Mouse (Mus musculus): ENCODE results near the gene Crtc2. TPM values are rescaled to one million over a fixed set of nuclear protein-coding genes. Genes with fewer than 3 reads are reported as not detected.
A peak's percentile ranks its signal among the peaks of the same experiment; 100 is the strongest.
"Not testable (repeated sequence)": the region's sequence is repeated elsewhere in the genome, so short reads cannot be mapped to it uniquely, and the experiment has no call there.

Crtc2 gene
- total and polyA plus RNA-seq, 2 experiments from 2014 or later: 18.9 to 20.4 TPM

DNA sequence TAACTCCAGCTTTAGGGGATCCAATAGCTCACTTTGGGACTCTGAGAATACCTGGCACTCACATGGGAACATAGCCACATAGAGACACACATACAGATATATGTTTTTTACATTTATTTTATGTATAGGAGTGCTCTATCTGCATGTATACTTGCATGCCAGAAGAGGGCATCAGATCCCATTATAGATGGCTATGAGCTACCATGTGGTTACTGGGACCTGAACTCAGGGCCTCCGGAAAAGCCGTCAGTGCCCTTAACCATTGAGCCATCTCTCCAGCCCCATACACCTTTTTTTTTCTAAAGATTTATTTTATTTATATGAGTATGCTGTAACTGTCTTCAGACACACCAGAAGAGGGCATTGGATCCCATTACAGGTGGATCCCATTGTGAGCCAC, 30.2 kb downstream of the Crtc2 start:
- H3K27me3 ChIP-seq (ENCODE audit: insufficient read depth, low read length): no peaks in the 10 kb centered on the region
- H3K4me2 ChIP-seq (ENCODE audit: low read depth, low read length, poor library complexity, severe bottlenecking): no peak overlapping the region
- H3K4me3 ChIP-seq (ENCODE audit: low read depth, low read length): no peak overlapping the region
- DNase-seq (ENCODE audit: low spot score): no peak
- H3K36me3 ChIP-seq (ENCODE audit: insufficient read depth, low read length): peaks cover 10% of the 10 kb centered on the region
- no peak for TF ChIP-seq CTCF (IDR thresholded peaks at IDR 0.05)
- no peak overlapping the region for H3K27ac ChIP-seq (ENCODE audit: low read depth, low read length)
- H3K9me3 ChIP-seq (ENCODE audit: low read length): no peaks in the 10 kb centered on the region
- no peaks in the 10 kb centered on the region for H3K4me1 ChIP-seq (ENCODE audit: insufficient read depth, low read length)
- no peak overlapping the region for H3K9ac ChIP-seq (replicated peaks; ENCODE audit: low read length, poor library complexity, severe bottlenecking)
- ATAC-seq (ENCODE audit: low FRiP score): no peak
- 98% methylated on average over 2 of the region's 2 CpGs for WGBS

DNA sequence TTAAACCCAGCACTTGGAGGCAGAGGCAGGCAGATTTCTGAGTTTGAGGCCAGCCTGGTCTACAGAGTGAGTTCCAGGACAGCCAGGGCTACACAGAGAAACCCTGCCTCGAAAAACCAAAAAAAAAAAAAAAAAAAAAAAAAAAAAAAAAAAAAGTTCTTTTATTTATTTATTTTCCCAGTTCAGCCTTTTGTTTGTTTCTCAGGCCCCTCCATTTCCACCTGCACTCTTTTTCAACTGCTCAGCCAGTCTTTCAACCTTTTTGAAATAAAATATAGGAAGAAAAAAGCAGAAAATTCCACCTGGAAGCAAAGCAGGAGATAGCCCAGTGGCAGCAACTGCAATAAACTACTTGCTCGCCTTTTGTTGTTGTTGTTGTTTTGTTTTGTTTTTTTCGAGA, 35.4 kb downstream of the Crtc2 start:
- not testable (repeated sequence) for ATAC-seq (ENCODE audit: low FRiP score); H3K4me1 ChIP-seq (ENCODE audit: insufficient read depth, low read length); DNase-seq (ENCODE audit: low spot score); H3K27me3 ChIP-seq (ENCODE audit: insufficient read depth, low read length); H3K4me3 ChIP-seq (ENCODE audit: low read depth, low read length); H3K9ac ChIP-seq (replicated peaks; ENCODE audit: low read length, poor library complexity, severe bottlenecking); H3K9me3 ChIP-seq (ENCODE audit: low read length); H3K36me3 ChIP-seq (ENCODE audit: insufficient read depth, low read length); H3K27ac ChIP-seq (ENCODE audit: low read depth, low read length); H3K4me2 ChIP-seq (ENCODE audit: low read depth, low read length, poor library complexity, severe bottlenecking)
- WGBS: 73% methylated on average over 2 of the region's 3 CpGs

DNA sequence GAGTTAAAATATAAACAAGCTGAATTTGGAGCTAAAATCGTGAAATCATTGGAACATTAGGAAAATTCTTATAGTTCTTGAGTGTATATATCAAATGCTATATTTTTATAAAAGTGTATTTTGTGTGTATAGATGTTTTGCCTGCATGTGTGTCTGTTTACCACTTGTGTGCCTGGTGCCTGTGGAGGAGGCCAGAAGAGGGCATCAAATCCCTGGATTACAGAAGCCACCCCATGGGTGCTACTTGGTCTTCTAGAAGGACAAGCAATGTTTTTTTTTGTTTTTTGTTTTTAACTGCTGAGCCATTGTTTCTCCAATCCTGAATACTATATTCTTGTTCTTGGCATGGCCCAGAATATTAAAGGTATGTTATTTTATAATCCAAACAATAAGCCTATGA, 36.6 kb downstream of the Crtc2 start:
- no peak overlapping the region for H3K9ac ChIP-seq (replicated peaks; ENCODE audit: low read length, poor library complexity, severe bottlenecking)
- H3K9me3 ChIP-seq (ENCODE audit: low read length): no peaks in the 10 kb centered on the region
- DNase-seq (ENCODE audit: low spot score): no peak
- peaks cover 10% of the 10 kb centered on the region; the same call in 1 of the 2 replicates for H3K4me1 ChIP-seq (ENCODE audit: insufficient read depth, low read length)
- H3K27me3 ChIP-seq (ENCODE audit: insufficient read depth, low read length): no peaks in the 10 kb centered on the region
- 0 out of 2 replicates have a peak, but pooled peaks have one; percentile 28 for TF ChIP-seq CTCF (IDR thresholded peaks at IDR 0.05)
- no peak overlapping the region for H3K4me2 ChIP-seq (ENCODE audit: low read depth, low read length, poor library complexity, severe bottlenecking)
- WGBS: 92% methylated on average over 1 of the region's 1 CpGs
- H3K4me3 ChIP-seq (ENCODE audit: low read depth, low read length): no peak overlapping the region
- H3K36me3 ChIP-seq (ENCODE audit: insufficient read depth, low read length): no peaks in the 10 kb centered on the region
- H3K27ac ChIP-seq (ENCODE audit: low read depth, low read length): no peak overlapping the region
- no peak for ATAC-seq (ENCODE audit: low FRiP score)

DNA sequence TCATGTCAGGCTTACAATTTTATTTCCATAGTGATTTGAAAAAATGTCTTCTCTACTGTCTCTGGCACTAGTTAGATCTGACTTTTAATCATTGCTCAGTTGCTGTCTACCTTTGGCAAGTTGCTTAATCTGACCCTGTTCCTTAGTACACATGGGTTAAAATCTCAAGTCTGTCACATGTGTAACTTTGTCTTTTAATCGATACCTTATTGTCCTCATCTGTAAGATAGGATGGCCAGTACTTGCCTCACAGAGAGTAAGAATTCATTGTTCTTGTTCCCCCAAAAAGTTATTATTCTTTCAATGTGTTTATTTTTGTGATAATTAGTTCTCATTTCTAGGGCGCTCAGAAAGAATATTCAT, 38.0 kb downstream of the Crtc2 start:
- DNase-seq (ENCODE audit: low spot score): no peak
- peak overlapping the region; percentile 85 for H3K4me3 ChIP-seq (ENCODE audit: low read depth, low read length)
- peak overlapping the region; percentile 80 for H3K9ac ChIP-seq (replicated peaks; ENCODE audit: low read length, poor library complexity, severe bottlenecking)
- H3K9me3 ChIP-seq (ENCODE audit: low read length): no peaks in the 10 kb centered on the region
- H3K27me3 ChIP-seq (ENCODE audit: insufficient read depth, low read length): no peaks in the 10 kb centered on the region
- H3K27ac ChIP-seq (ENCODE audit: low read depth, low read length): peak overlapping the region; percentile 96
- H3K4me1 ChIP-seq (ENCODE audit: insufficient read depth, low read length): peaks cover 10% of the 10 kb centered on the region; the same call in 1 of the 2 replicates
- peak overlapping the region; percentile 58 for H3K4me2 ChIP-seq (ENCODE audit: low read depth, low read length, poor library complexity, severe bottlenecking)
- no peak for ATAC-seq (ENCODE audit: low FRiP score)
- 34% methylated on average over 2 of the region's 2 CpGs for WGBS
- TF ChIP-seq CTCF (IDR thresholded peaks at IDR 0.05): no peak
- H3K36me3 ChIP-seq (ENCODE audit: insufficient read depth, low read length): no peaks in the 10 kb centered on the region

DNA sequence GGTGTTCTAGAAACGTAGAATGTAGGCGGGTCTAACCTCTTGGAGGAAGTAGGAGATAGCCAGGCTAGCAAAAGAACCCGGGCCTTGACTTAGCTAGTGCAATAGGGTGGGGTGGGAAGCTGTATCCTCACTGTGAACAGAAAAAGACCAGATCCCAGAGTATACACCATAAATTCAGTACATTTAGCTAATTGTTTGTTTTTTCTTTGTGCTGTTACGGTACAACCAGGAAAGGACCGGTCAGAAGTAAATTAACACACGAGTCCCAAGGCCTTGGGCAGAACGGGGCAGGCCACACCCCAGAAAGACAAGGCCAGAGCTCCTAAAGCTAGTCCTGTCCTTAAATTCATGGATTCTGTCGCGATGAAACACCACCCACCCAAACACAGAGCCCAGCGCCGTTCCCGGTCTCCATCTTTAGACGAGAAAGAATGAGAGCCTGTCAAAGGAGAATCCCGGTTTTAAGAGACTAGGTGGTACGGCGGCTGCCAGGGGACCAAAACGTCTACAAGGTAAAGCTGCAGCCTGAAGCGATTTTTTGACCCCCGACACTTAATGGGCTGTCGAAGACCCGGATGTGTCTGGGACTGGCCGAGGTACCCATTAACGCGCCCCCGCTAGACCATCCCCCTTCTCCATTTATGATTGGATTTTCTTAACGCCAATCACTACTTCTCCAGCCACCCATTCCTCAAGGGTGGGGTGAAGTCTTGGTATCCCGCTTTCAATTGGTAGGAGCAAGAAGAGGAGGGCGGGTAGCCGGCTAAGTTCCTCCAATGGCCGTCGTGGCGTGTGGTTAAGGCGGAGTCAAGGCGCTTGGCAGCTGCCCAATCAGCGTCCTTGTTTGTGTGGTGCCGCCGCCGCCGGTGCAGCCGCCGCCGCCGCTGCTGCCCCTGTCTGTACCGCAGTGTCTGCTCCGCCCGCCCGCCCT, 38.6 kb downstream of the Crtc2 start, which contains the start of gene Gatad2b:
Gene Gatad2b (plus strand): TSS at position 834 of the 931 bp plus-strand sequence.
- Histone ChIP-seq H3K27me3 (ENCODE audit: insufficient read depth, low read length) (no peaks in the 10 kb centered on the region), H3K36me3 (ENCODE audit: insufficient read depth, low read length) (no peaks in the 10 kb centered on the region), H3K4me2 (ENCODE audit: low read depth, low read length, poor library complexity, severe bottlenecking) (peak within 1 kb of the TSS; percentile 89), H3K4me1 (ENCODE audit: insufficient read depth, low read length) (peaks cover 10% of the 10 kb centered on the region; the same call in 1 of the 2 replicates), H3K9me3 (ENCODE audit: low read length) (no peaks in the 10 kb centered on the region), H3K27ac (ENCODE audit: low read depth, low read length) (peak within 1 kb of the TSS; percentile 96), H3K4me3 (ENCODE audit: low read depth, low read length) (peak within 1 kb of the TSS; percentile 85), H3K9ac (replicated peaks; ENCODE audit: low read length, poor library complexity, severe bottlenecking) (peak within 1 kb of the TSS; percentile 93)
- ATAC-seq (ENCODE audit: low FRiP score) (peak; percentile 98), DNase-seq (ENCODE audit: low spot score) (peak; percentile 100)
- WGBS: under 1% methylated on average over 47 of the region's 47 CpGs
- 0 out of 2 replicates have a peak, but pooled peaks have one; percentile 0 for TF ChIP-seq CTCF (IDR thresholded peaks at IDR 0.05)
